Mouse (Mus musculus) embryonic fibroblast, embryonic 13.5 days (primary cell): ENCODE measurements at regions not wholly inside any gene's neighbourhood (a gene's known extent, or its start where the extent isn't known, plus 50 kb on each side); places are given as distances from the start of the nearest gene placed in this dataset.

ENCODE experiments used
- CTCF ChIP-seq: IDR thresholded peaks from 2 replicates; pipeline ENCODE4 v1.5.1; 2011; ENCODE audit warnings: mild to moderate bottlenecking, control low read depth, low read length, moderate library complexity, borderline replicate concordance; ENCODE audit not compliant: insufficient read depth
- POLR2A ChIP-seq: IDR thresholded peaks from 2 replicates; pipeline ENCODE4 v1.6.1; 2011; ENCODE audit warnings: low read depth, mild to moderate bottlenecking, control low read depth, low read length, moderate library complexity

DNA sequence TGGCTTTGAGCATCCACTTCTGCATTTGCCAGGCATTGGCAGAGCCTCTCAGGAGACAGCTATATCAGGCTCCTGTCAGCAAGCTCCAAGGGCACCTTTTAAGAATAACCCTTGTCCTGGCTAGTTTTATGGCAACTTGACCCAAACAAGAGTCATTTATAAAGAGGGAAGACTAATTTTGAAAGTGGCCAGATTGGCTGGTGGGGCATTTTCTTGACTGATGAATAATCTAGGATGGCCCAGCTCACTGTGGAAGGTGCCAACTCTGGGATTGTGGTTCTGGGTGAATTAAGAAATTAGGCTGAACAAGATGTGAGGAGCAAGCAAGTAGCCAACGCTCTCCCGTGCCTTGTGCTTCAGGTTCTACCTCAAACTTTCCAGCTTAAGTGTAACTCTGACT, 937.8 kb downstream of the Gsdmc2 start:
- no peak for TF ChIP-seq CTCF
- no peak for TF ChIP-seq POLR2A
